Mouse (Mus musculus): ENCODE data around the gene Slc44a4. TPM values are rescaled to one million over a fixed set of nuclear protein-coding genes. Genes with fewer than 3 reads are reported as not detected.
"Not testable (repeated sequence)": the region's sequence is repeated elsewhere in the genome, so short reads cannot be mapped to it uniquely, and the experiment has no call there.

Gene Slc44a4
- polyA plus RNA-seq, 1 experiment, result 0.52 TPM

DNA sequence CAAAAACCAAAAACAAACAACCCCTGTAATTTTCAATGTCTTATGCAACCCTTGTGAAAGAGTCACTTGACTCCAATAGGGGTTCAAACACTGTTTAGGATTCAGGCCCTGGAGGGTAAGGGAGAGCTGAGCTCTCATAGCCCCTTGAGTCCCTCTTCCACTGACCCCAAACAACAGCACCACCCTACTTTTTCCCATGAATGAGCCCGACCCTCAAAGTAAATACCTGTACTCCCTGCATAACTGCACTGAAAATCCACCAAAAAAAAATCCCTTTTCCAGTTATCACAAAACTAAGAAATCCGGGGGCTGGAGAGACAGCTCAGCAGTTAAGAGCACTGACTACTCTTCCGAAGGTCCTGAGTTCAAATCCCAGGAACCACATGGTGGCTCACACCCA is 41.6 kb downstream of the Slc44a4 start:
- Histone ChIP-seq H3K27ac (ENCODE audit: control insufficient read depth, insufficient read depth, low read depth, low read length) (no peak overlapping the region), H3K4me3 (ENCODE audit: control insufficient read depth, low read depth, low read length) (no peak overlapping the region), H3K4me1 (ENCODE audit: control insufficient read depth, insufficient read depth, low read length) (peaks cover 12% of the 10 kb centered on the region), H3K27me3 (ENCODE audit: control insufficient read depth, insufficient read depth, low read length) (no peaks in the 10 kb centered on the region), H3K36me3 (ENCODE audit: control insufficient read depth, insufficient read depth, low read length) (no peaks in the 10 kb centered on the region)
- TF ChIP-seq POLR2A (IDR thresholded peaks at IDR 0.05; ENCODE audit: control insufficient read depth, low read depth, low read length) (no peak), CTCF (IDR thresholded peaks at IDR 0.05; ENCODE audit: control insufficient read depth, insufficient read depth, insufficient replicate concordance, low read depth, low read length) (no peak)

GRCm38 (mm10) chr17:34956340-34956739 is 42.1 kb downstream of the Slc44a4 start:
- TF ChIP-seq POLR2A (IDR thresholded peaks at IDR 0.05; ENCODE audit: control insufficient read depth, low read depth, low read length) (no peak), CTCF (IDR thresholded peaks at IDR 0.05; ENCODE audit: control insufficient read depth, insufficient read depth, insufficient replicate concordance, low read depth, low read length) (no peak)
- no peaks in the 10 kb centered on the region for H3K36me3 ChIP-seq (ENCODE audit: control insufficient read depth, insufficient read depth, low read length)
- H3K27me3 ChIP-seq (ENCODE audit: control insufficient read depth, insufficient read depth, low read length), result no peaks in the 10 kb centered on the region
- H3K4me1 ChIP-seq (ENCODE audit: control insufficient read depth, insufficient read depth, low read length), result peaks cover 12% of the 10 kb centered on the region
- no peak overlapping the region for H3K4me3 ChIP-seq (ENCODE audit: control insufficient read depth, low read depth, low read length)
- H3K27ac ChIP-seq (ENCODE audit: control insufficient read depth, insufficient read depth, low read depth, low read length), result no peak overlapping the region

- not testable (repeated sequence) for H3K4me3 ChIP-seq (ENCODE audit: control insufficient read depth, low read depth, low read length); H3K27ac ChIP-seq (ENCODE audit: control insufficient read depth, insufficient read depth, low read depth, low read length); H3K4me1 ChIP-seq (ENCODE audit: control insufficient read depth, insufficient read depth, low read length); H3K27me3 ChIP-seq (ENCODE audit: control insufficient read depth, insufficient read depth, low read length); H3K36me3 ChIP-seq (ENCODE audit: control insufficient read depth, insufficient read depth, low read length)
Observed at GRCm38 (mm10) chr17:34957291-34957690, 43.0 kb downstream of the Slc44a4 start.

DNA sequence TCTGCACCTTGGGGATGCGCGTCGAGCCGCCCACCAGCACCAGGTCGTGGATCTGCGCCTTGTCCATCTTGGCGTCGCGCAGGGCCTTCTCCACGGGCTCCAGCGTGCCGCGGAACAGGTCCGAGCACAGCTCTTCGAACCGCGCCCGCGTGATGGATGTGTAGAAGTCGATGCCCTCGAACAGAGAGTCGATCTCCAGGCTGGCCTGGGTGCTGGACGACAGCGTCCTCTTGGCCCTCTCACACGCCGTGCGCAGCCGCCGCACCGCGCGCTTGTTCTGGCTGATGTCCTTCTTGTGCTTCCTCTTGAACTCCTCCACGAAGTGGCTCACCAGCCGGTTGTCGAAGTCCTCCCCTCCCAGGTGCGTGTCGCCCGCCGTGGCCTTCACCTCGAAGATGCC is 43.7 kb downstream of the Slc44a4 start:
- H3K36me3 ChIP-seq (ENCODE audit: control insufficient read depth, insufficient read depth, low read length); H3K27ac ChIP-seq (ENCODE audit: control insufficient read depth, insufficient read depth, low read depth, low read length); H3K4me1 ChIP-seq (ENCODE audit: control insufficient read depth, insufficient read depth, low read length); H3K27me3 ChIP-seq (ENCODE audit: control insufficient read depth, insufficient read depth, low read length); H3K4me3 ChIP-seq (ENCODE audit: control insufficient read depth, low read depth, low read length): not testable (repeated sequence)

GRCm38 (mm10) chr17:34958734-34959129 is 44.5 kb downstream of the Slc44a4 start:
- H3K27me3 ChIP-seq (ENCODE audit: control insufficient read depth, insufficient read depth, low read length); H3K36me3 ChIP-seq (ENCODE audit: control insufficient read depth, insufficient read depth, low read length); H3K4me1 ChIP-seq (ENCODE audit: control insufficient read depth, insufficient read depth, low read length); H3K27ac ChIP-seq (ENCODE audit: control insufficient read depth, insufficient read depth, low read depth, low read length): not testable (repeated sequence)
- peak overlapping the region; percentile 46 for H3K4me3 ChIP-seq (ENCODE audit: control insufficient read depth, low read depth, low read length)

- 0 out of 2 replicates have a peak, but pooled peaks have one; percentile 32 for TF ChIP-seq POLR2A (IDR thresholded peaks at IDR 0.05; ENCODE audit: control insufficient read depth, low read depth, low read length)
- Histone ChIP-seq H3K27ac (ENCODE audit: control insufficient read depth, insufficient read depth, low read depth, low read length) (peak within 1 kb of the TSS; percentile 97), H3K4me3 (ENCODE audit: control insufficient read depth, low read depth, low read length) (peak within 1 kb of the TSS; percentile 86)
- not testable (repeated sequence) for H3K36me3 ChIP-seq (ENCODE audit: control insufficient read depth, insufficient read depth, low read length); H3K27me3 ChIP-seq (ENCODE audit: control insufficient read depth, insufficient read depth, low read length); H3K4me1 ChIP-seq (ENCODE audit: control insufficient read depth, insufficient read depth, low read length)
Observed at GRCm38 (mm10) chr17:34959130-34959778, 45.0 kb downstream of the Slc44a4 start, which contains the start of gene Hspa1b. Hspa1b (minus strand) TSS chr17:34959238.

GRCm38 (mm10) chr17:34959881-34960515 is 45.7 kb downstream of the Slc44a4 start:
- peaks cover 8% of the 10 kb centered on the region for H3K4me1 ChIP-seq (ENCODE audit: control insufficient read depth, insufficient read depth, low read length)
- TF ChIP-seq CTCF (IDR thresholded peaks at IDR 0.05; ENCODE audit: control insufficient read depth, insufficient read depth, insufficient replicate concordance, low read depth, low read length) (no peak), POLR2A (IDR thresholded peaks at IDR 0.05; ENCODE audit: control insufficient read depth, low read depth, low read length) (no peak)
- H3K36me3 ChIP-seq (ENCODE audit: control insufficient read depth, insufficient read depth, low read length), result no peaks in the 10 kb centered on the region
- H3K27ac ChIP-seq (ENCODE audit: control insufficient read depth, insufficient read depth, low read depth, low read length), result peak overlapping the region; percentile 97
- H3K4me3 ChIP-seq (ENCODE audit: control insufficient read depth, low read depth, low read length), result peak overlapping the region; percentile 86
- H3K27me3 ChIP-seq (ENCODE audit: control insufficient read depth, insufficient read depth, low read length), result no peaks in the 10 kb centered on the region
